Mouse (Mus musculus): ENCODE measurements around the gene Rhox12.

- TF ChIP-seq ZC3H11A (IDR thresholded peaks at IDR 0.05; ENCODE audit: borderline replicate concordance, low read depth, low read length) (no peak), HCFC1 (IDR thresholded peaks at IDR 0.05; ENCODE audit: borderline replicate concordance, insufficient read depth, low read length) (no peak), MAFK (IDR thresholded peaks at IDR 0.05; ENCODE audit: insufficient read depth, low read depth, low read length) (no peak)
Observed at GRCm38 (mm10) chrX:38121478-38121877, 10.8 kb upstream of the Rhox12 start.
